Mouse (Mus musculus) lung, embryonic 15.5 days (tissue): ENCODE measurements around the gene Osbpl11. TPM values are rescaled to one million over a fixed set of nuclear protein-coding genes. Genes with fewer than 3 reads are reported as not detected.
"Not testable (repeated sequence)": the region's sequence is repeated elsewhere in the genome, so short reads cannot be mapped to it uniquely, and the experiment has no call there.

Experiments used
- ATAC-seq: fragments of 200-750 bp; cut with Nextera tagmentation; 2 replicates; pipeline ENCODE4 v1.8.0; 2017; ENCODE audit warnings: moderate number of reproducible peaks, borderline replicate concordance; ENCODE audit not compliant: low FRiP score, low TSS enrichment; ENCODE audit errors: extremely low read depth
- H3K27ac ChIP-seq: fragments of 300-500 bp; sonication (generic); 2 replicates; pipeline ENCODE4 v1.5.1; 2015; ENCODE audit warnings: moderate library complexity, mild to moderate bottlenecking, inconsistent platforms
- H3K27me3 ChIP-seq: fragments of 300-500 bp; sonication (generic); 2 replicates; pipeline ENCODE4 v1.6.1; 2015; ENCODE audit warnings: inconsistent platforms
- H3K36me3 ChIP-seq: fragments of 300-500 bp; sonication (generic); 2 replicates; pipeline ENCODE4 v1.6.1; 2015; ENCODE audit warnings: inconsistent platforms
- H3K4me1 ChIP-seq: fragments of 300-500 bp; sonication (generic); 2 replicates; pipeline ENCODE4 v1.6.1; 2015; ENCODE audit warnings: inconsistent platforms
- H3K4me2 ChIP-seq: fragments of 300-500 bp; sonication (generic); 2 replicates; pipeline ENCODE4 v1.6.1; 2015; ENCODE audit warnings: inconsistent platforms, mild to moderate bottlenecking, moderate library complexity
- H3K4me3 ChIP-seq: fragments of 300-500 bp; sonication (generic); 2 replicates; pipeline ENCODE4 v1.5.1; 2015; ENCODE audit warnings: mild to moderate bottlenecking, inconsistent platforms
- H3K9ac ChIP-seq: fragments of 300-500 bp; sonication (generic); 2 replicates; pipeline ENCODE4 v1.6.1; 2015; ENCODE audit warnings: inconsistent platforms
- H3K9me3 ChIP-seq: fragments of 300-500 bp; sonication (generic); 2 replicates; pipeline ENCODE4 v1.6.1; 2016; ENCODE audit warnings: inconsistent platforms
- WGBS: fragments of 180-500 bp; shearing (Covaris S2); methylation state at CpG from one replicate; pipeline ENCODE4 v1.1.7; 2015; 5-methylcytosine and 5-hydroxymethylcytosine counted together
- polyA plus RNA-seq: library from polyadenylated mRNA; unstranded; fragments of >200 nt; fragmentation: Nextera tagmentation; extraction: Ambion mirVana; gene quantifications from 2 replicates; pipeline ENCODE4 v1.2.1, GENCODE M21; 2015

Osbpl11 gene
- polyA plus RNA-seq, 1 experiment from 2014 or later, result 19.1 TPM

DNA sequence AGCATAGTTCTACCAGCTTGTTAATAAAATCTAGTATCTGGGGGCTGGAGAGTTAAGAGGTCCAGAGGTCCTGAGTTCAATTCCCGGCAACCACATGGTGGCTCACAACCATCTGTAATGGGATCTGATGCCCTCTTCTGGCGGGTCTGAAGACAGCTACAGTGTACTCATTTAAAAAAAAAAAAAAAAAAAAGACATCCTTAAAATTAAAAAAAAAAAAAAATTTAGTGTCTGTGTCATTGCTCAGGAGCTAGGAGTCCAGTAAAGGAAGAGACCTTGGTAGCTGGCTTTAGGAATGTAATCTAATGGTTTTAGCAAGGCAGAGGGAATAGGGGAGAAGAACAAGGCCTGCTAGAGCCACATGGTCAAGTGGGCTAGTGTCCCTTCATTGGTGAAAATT lies 25.9 kb downstream of the Osbpl11 start:
- 73% methylated on average over 2 of the region's 2 CpGs for WGBS
- H3K4me2 ChIP-seq, result no peak overlapping the region
- no peak overlapping the region for H3K9ac ChIP-seq
- peaks cover 56% of the 10 kb centered on the region for H3K36me3 ChIP-seq
- no peaks in the 10 kb centered on the region for H3K27me3 ChIP-seq
- H3K27ac ChIP-seq, result no peak overlapping the region
- no peaks in the 10 kb centered on the region for H3K4me1 ChIP-seq
- ATAC-seq, result no peak
- no peaks in the 10 kb centered on the region for H3K9me3 ChIP-seq
- no peak overlapping the region for H3K4me3 ChIP-seq

DNA sequence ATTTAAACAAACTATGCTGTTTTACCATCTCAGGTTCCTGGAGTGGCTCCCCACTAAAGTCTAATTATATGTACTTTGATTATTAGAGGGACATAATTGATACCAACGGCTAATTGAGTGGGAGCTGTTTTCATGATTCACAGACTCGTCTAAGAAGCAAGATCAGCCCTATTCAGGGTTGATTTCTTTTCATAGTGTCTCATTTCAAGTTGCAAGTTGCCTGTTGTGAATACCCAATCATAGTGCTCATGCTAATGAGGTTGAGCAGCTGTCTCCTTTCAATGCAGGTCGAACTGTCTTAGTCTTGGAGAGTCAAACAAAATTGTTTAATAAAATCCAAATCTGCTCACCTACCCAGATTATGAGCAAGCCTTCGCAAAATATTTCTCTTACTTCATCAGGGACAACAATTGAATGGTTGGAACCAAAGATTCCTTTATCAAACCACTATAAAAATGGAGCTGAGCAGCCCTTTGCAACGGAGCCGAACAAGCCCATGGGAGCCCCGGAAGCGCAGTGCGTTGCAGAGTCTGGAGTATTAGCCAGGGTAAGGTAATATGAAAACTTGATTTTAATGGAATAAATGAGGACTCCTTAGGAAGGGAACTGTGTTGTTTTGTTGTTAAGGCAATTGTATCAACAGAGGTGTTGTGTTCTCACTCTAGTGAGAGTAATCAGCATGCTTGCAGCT lies 31.6 kb downstream of the Osbpl11 start:
- H3K4me3 ChIP-seq, result no peak overlapping the region
- no peak for ATAC-seq
- H3K9me3 ChIP-seq, result no peaks in the 10 kb centered on the region
- H3K4me1 ChIP-seq, result no peaks in the 10 kb centered on the region
- no peak overlapping the region for H3K4me2 ChIP-seq
- no peaks in the 10 kb centered on the region for H3K27me3 ChIP-seq
- 83% methylated on average over 9 of the region's 9 CpGs for WGBS
- no peak overlapping the region for H3K9ac ChIP-seq
- peaks cover 42% of the 10 kb centered on the region for H3K36me3 ChIP-seq
- no peak overlapping the region for H3K27ac ChIP-seq

DNA sequence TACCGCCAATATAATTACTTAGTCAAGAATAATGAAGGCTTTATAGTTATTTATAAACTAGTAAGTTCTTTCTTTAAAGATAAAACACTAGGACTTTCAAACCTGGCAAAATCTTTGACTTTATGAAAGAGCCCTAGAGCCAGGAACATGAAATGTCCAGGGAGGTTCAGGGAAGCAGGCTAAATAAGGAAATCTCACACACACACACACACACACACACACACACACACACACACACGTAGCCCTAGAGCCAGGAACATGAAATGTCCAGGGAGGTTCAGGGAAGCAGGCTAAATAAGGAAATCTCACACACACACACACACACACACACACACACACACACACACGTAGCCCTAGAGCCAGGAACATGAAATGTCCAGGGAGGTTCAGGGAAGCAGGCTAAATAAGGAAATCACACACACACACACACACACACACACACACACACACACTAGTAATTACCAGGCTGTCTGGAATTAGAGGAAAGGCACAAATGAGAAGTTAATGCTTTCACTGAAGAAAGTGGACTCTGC lies 32.7 kb downstream of the Osbpl11 start:
- not testable (repeated sequence) for H3K27ac ChIP-seq

DNA sequence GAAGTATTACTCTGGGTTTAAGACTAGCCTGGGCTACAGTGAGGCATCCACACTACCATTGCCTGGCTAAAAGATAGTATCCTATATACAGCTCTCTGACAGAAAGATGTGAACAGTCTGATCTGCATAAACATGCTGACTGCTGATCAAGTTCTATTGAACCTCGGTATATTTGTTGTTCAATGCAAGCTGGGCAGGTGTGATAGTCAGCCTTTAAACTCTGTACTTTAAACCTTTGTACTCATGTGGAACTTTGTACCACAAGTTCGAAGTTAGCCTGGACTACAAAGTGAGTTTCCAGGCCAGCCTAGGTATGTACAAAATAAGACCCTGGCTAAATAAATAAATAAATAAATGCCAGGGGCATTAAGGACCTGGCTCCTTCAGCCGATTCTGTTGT lies 37.6 kb downstream of the Osbpl11 start:
- H3K4me1 ChIP-seq, result no peaks in the 10 kb centered on the region
- no peaks in the 10 kb centered on the region for H3K9me3 ChIP-seq
- no peaks in the 10 kb centered on the region for H3K27me3 ChIP-seq
- WGBS, result 90% methylated on average over 3 of the region's 3 CpGs
- H3K4me2 ChIP-seq, result no peak overlapping the region
- ATAC-seq, result no peak
- H3K27ac ChIP-seq, result no peak overlapping the region
- H3K36me3 ChIP-seq, result peaks cover 33% of the 10 kb centered on the region
- H3K9ac ChIP-seq, result no peak overlapping the region
- H3K4me3 ChIP-seq, result no peak overlapping the region

More for the DNA sequence above, 32.7 kb downstream of the Osbpl11 start:
- H3K27me3 ChIP-seq, H3K4me2 ChIP-seq, H3K4me3 ChIP-seq, ATAC-seq, H3K9me3 ChIP-seq, H3K4me1 ChIP-seq, H3K9ac ChIP-seq: not testable (repeated sequence)
- WGBS, result 58% methylated on average over 3 of the region's 3 CpGs
- H3K36me3 ChIP-seq, result peaks cover 36% of the 10 kb centered on the region

DNA sequence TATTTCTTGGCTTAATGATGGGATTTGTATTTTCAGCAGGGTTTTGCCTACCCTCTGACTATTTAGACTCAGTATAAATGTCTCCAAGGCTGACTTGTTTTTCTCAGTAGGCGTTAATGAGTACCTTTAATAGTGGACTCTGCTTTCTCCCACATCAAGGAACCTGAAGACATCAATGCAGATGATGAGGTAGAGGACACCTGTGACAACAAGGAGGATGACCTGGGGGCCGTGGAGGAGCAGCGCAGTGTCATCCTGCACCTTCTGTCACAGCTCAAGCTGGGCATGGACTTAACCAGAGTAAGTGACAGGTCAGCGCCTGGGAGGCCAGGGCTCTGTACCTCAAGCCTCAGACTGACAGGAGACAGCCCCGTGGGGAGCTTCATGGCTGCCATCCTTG lies 39.5 kb downstream of the Osbpl11 start:
- 84% methylated on average over 5 of the region's 5 CpGs for WGBS
- Histone ChIP-seq H3K4me1 (no peaks in the 10 kb centered on the region), H3K36me3 (peaks cover 50% of the 10 kb centered on the region), H3K27ac (no peak overlapping the region), H3K27me3 (no peaks in the 10 kb centered on the region), H3K4me3 (no peak overlapping the region), H3K9me3 (no peaks in the 10 kb centered on the region), H3K4me2 (no peak overlapping the region), H3K9ac (no peak overlapping the region)
- ATAC-seq, result no peak

DNA sequence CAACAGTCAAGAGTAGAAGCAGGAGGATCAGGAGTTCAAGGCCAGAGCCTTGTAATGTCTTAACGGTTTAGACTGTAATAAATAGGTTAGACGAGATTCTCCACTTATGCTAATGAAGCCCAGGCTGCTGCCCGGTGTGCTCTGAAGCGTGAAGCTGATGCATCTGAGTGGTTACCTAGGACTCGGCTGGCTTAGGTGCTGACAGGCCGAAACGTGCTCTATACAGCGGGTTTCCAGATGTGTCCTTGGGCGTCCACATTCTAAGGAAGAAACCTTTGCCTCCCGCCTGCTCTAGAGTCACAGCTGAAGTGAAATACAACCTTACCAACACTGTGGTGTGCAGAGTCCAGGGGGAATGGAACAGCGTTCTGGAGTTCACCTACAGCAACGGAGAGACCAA lies 49.3 kb downstream of the Osbpl11 start:
- no peaks in the 10 kb centered on the region for H3K27me3 ChIP-seq
- H3K4me3 ChIP-seq, result no peak overlapping the region
- no peak overlapping the region for H3K9ac ChIP-seq
- no peak overlapping the region for H3K4me2 ChIP-seq
- WGBS, result 88% methylated on average over 12 of the region's 12 CpGs
- no peaks in the 10 kb centered on the region for H3K9me3 ChIP-seq
- H3K4me1 ChIP-seq, result no peaks in the 10 kb centered on the region
- peaks cover 48% of the 10 kb centered on the region for H3K36me3 ChIP-seq
- H3K27ac ChIP-seq, result no peak overlapping the region
- no peak for ATAC-seq

DNA sequence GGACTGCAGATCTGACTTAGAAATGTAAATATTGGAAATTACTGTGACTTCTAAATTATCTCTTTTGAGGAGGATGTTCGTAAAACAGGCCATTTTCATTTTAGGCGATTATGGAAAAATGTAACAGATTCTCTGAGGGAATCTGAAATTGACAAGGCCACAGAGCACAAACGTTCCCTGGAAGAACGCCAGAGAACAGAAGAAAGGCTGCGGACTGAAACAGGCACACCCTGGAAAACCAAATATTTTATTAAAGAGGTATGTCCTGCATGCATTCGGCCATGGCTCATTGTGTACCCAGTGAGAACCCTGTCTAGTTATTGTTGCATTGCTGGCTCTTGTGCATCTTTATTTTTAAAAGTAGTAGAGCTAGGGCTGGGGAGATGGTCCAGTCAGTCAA lies 51.3 kb downstream of the Osbpl11 start:
- no peak for ATAC-seq
- Histone ChIP-seq H3K9me3 (no peaks in the 10 kb centered on the region), H3K9ac (no peak overlapping the region), H3K27me3 (no peaks in the 10 kb centered on the region), H3K4me2 (no peak overlapping the region), H3K27ac (no peak overlapping the region), H3K4me3 (no peak overlapping the region), H3K36me3 (peaks cover 56% of the 10 kb centered on the region), H3K4me1 (no peaks in the 10 kb centered on the region)
- WGBS, result 55% methylated on average over 6 of the region's 6 CpGs

DNA sequence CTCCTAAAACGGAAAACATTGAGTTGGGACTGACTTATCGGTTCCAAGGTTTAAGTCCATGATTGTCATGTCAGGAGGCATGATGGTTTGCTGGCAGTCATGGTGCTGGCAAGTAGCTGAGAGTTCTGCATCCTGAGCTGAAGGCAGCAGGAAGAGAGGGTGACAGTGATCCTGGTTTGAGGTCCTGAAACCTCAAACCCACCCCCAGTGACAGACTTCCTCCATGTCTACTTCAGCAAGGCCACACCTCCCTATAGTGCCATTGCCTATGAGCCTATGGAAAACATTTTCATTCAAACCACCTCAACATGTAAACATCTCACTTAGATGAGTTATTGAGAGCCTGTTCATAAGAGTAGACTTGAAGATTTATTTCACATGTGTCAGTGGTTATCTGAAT lies 54.4 kb downstream of the Osbpl11 start:
- no peaks in the 10 kb centered on the region for H3K4me1 ChIP-seq
- H3K9ac ChIP-seq, result no peak overlapping the region
- H3K36me3 ChIP-seq, result peaks cover 69% of the 10 kb centered on the region
- WGBS, result 87% methylated on average over 2 of the region's 2 CpGs
- H3K27me3 ChIP-seq, result no peaks in the 10 kb centered on the region
- H3K27ac ChIP-seq, result no peak overlapping the region
- no peaks in the 10 kb centered on the region for H3K9me3 ChIP-seq
- no peak overlapping the region for H3K4me2 ChIP-seq
- no peak overlapping the region for H3K4me3 ChIP-seq
- ATAC-seq, result no peak

DNA sequence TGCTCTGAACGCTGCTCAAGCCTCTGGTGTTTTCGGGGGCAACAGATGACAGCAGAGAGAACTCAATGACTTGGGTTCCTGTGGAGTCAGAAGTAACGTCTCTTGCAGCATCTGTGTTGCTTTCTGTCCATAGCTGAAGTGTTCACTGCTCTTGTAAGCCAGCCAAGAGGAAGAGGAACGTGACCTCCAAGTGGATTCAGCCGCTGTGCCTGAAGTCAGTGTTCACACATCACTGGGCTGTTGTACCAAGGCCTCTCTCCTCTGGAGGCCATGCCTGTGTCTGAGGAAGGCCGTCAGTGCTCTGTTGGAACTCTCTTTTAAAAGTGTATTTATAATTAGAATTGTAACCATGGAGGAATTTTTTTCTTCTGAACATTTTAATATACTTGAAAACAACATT lies 57.2 kb downstream of the Osbpl11 start:
- Histone ChIP-seq H3K4me2 (no peak overlapping the region), H3K27me3 (no peaks in the 10 kb centered on the region), H3K9ac (no peak overlapping the region), H3K27ac (no peak overlapping the region), H3K4me3 (no peak overlapping the region), H3K9me3 (no peaks in the 10 kb centered on the region), H3K36me3 (peaks cover 66% of the 10 kb centered on the region), H3K4me1 (no peaks in the 10 kb centered on the region)
- no peak for ATAC-seq
- WGBS, result 66% methylated on average over 6 of the region's 6 CpGs

DNA sequence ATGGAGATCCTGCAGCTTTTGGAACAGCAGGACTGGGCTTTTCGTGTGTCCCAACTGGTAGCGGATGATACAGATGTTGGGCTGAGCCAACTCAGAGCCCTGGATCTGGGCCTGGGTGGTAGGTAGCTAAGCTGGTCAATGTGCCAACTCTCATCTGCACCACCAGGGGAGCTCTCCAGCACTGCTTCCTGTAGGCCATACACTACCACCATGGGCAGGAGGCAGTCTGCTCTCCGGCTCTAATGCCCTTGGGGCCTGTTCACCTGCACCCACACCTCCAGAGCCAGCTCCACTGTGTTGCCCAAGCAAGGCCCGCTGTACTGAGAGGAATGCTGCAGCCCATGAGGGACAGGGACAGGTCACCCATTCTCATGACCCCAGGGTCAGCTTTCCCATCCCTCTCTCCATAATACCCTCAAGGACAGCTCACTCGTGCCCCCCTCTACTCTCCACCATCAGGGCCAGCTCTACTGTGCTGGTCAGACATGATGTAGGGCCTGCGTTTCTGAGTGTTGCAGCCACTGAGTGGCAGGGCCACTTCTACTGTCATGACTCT lies 59.3 kb downstream of the Osbpl11 start:
- Histone ChIP-seq H3K36me3 (peaks cover 52% of the 10 kb centered on the region), H3K27ac (no peak overlapping the region)

DNA sequence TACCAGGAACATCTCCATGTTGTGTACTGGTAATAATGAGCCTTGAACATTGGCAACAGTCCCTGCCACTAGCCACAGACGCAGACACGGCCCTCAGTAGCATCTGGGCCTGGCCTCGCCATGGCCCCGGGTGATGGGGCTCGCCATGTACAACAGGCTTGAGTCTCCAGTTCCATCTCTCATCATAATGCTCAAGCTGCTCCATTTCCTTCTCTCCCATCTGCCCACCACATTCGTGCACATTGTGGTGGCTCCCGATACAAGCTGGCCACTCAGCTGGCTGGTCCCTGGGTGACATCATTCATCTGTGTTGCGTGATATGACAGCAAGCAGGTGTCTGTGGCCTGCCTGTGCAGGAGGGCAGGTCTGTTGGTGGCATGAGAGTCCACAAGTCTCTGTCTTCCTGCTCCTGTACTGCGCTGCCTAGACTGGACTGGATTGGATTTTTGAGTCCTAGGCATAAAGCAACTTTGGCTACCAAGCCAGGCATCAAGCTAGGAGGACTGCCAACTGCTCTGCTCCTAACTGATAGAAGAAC lies 60.1 kb downstream of the Osbpl11 start:
- H3K4me1 ChIP-seq, result no peaks in the 10 kb centered on the region
- H3K27me3 ChIP-seq, result no peaks in the 10 kb centered on the region
- no peak overlapping the region for H3K4me2 ChIP-seq
- H3K36me3 ChIP-seq, result peaks cover 47% of the 10 kb centered on the region
- H3K9ac ChIP-seq, result no peak overlapping the region
- H3K9me3 ChIP-seq, result no peaks in the 10 kb centered on the region
- no peak overlapping the region for H3K27ac ChIP-seq
- no peak for ATAC-seq
- no peak overlapping the region for H3K4me3 ChIP-seq
- 85% methylated on average over 9 of the region's 9 CpGs for WGBS

More for the DNA sequence above, 59.3 kb downstream of the Osbpl11 start:
- ATAC-seq, result peak; percentile 39; the same call in 1 of the 2 replicates
- Histone ChIP-seq H3K27me3 (no peaks in the 10 kb centered on the region), H3K4me1 (no peaks in the 10 kb centered on the region), H3K4me3 (no peak overlapping the region), H3K9ac (no peak overlapping the region), H3K9me3 (no peaks in the 10 kb centered on the region), H3K4me2 (no peak overlapping the region)
- 84% methylated on average over 6 of the region's 6 CpGs for WGBS

DNA sequence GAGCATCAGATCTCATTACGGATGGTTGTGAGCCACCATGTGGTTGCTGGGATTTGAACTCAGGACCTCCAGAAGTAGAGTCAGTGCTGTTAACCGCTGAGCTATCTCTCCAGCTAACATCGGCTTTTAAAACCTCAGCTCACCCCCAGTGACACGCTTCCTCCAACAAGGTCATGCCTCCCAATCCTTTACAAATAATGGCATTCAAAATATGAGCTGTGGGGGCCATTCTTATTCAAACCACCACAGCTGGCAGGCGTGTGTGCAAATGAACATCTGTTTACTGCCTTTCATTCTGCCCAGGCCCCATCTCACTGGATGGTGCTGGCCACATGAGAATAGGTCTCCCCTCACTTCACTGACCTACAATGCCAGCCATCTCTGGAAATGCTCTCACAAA lies 61.7 kb downstream of the Osbpl11 start:
- Histone ChIP-seq H3K9me3 (no peaks in the 10 kb centered on the region), H3K36me3 (peaks cover 35% of the 10 kb centered on the region), H3K27ac (no peak overlapping the region), H3K4me1 (no peaks in the 10 kb centered on the region), H3K27me3 (no peaks in the 10 kb centered on the region), H3K4me3 (no peak overlapping the region), H3K4me2 (no peak overlapping the region), H3K9ac (no peak overlapping the region)
- WGBS, result 88% methylated on average over 5 of the region's 5 CpGs
- no peak for ATAC-seq
